ENCODE assay signal across 10 mouse cellular contexts in genomic region chr11:77906747-77907174, GRCm38 (mm10). TPM values are rescaled to one million over a fixed set of nuclear protein-coding genes. Genes with fewer than 3 reads are reported as not detected.
DNase-seq lines count a peak whose midpoint lies in the region; ATAC-seq and TF ChIP-seq lines count a peak whose summit lies in the region.
"Had no signal": no experiment of that assay in that cellular context is flagged by ENCODE, and none has a peak within 500 bp of the region (broad histone marks: within the 10 kb centered on the region; RNA-seq: fewer than 3 reads in every experiment).

No protein-coding gene starts in this region.

- H3K4me2 ChIP-seq in kidney, embryonic 16.5 days (replicated peaks; ENCODE audit: low read depth, low read length) = peak overlapping the region; percentile 41; the same call in 1 of the 2 replicates
- peak overlapping the region; percentile 28 for H3K4me2 ChIP-seq in hindbrain, embryonic 15.5 days
- H3K4me2 ChIP-seq in neural tube, embryonic 11.5 days (ENCODE audit: low read depth) = peak overlapping the region; percentile 16; the same call in 1 of the 2 replicates

- H3K27ac ChIP-seq in kidney, embryonic 16.5 days (ENCODE audit: low read length) = no peak overlapping the region
- peak overlapping the region; percentile 81 for H3K27ac ChIP-seq in hindbrain, embryonic 15.5 days (replicated peaks)
- no peak overlapping the region for H3K27ac ChIP-seq in neural tube, embryonic 11.5 days (ENCODE audit: low read depth, low read length)
- no peak overlapping the region for H3K27ac ChIP-seq in left cerebral cortex, adult 2 months

- peaks cover 6% of the 10 kb centered on the region; the same call in 1 of the 2 replicates for H3K4me1 ChIP-seq in kidney, embryonic 16.5 days (ENCODE audit: insufficient read depth, low read length)
- peaks cover 44% of the 10 kb centered on the region for H3K4me1 ChIP-seq in hindbrain, embryonic 15.5 days (replicated peaks)
- peaks cover 8% of the 10 kb centered on the region; the same call in 1 of the 2 replicates for H3K4me1 ChIP-seq in neural tube, embryonic 11.5 days (ENCODE audit: control insufficient read depth, insufficient read depth, low read length)

- DNase-seq in kidney, postnatal 10 days = no peak
- DNase-seq in cerebellum, postnatal 14 days = peak; percentile 85 to 88
- DNase-seq in neural tube, embryonic 11.5 days (ENCODE audit: low spot score) = peak; percentile 35
- no peak for DNase-seq in adipocyte (ENCODE audit: low spot score)
- DNase-seq in left cerebral cortex, adult 2 months (ENCODE audit: extremely low spot score in 1 of 2, low spot score in 2 of 2) = no peak
- no peak for DNase-seq in left cerebral cortex, postnatal 36 days (ENCODE audit: low spot score in 2 of 2)
- DNase-seq: thymus, adult 2 months had no signal

- intact Hi-C loops in left cerebral cortex, adult 2 months (cut with DNase I) = no loop called here
- intact Hi-C loops in left cerebral cortex, postnatal 36 days (cut with DNase I) = no loop called here

- ATAC-seq in kidney, embryonic 16.5 days (ENCODE audit: low FRiP score, low TSS enrichment) = no peak
- peak; percentile 46; the same call in 1 of the 2 replicates for ATAC-seq in hindbrain, embryonic 15.5 days (ENCODE audit: low FRiP score, low read depth)
- ATAC-seq in neural tube, embryonic 11.5 days (ENCODE audit: insufficient read depth, low FRiP score, low TSS enrichment) = no peak

- H3K9me3 ChIP-seq in kidney, embryonic 16.5 days (ENCODE audit: low read length) = no peaks in the 10 kb centered on the region
- H3K9me3 ChIP-seq in hindbrain, embryonic 15.5 days = no peaks in the 10 kb centered on the region
- H3K9me3 ChIP-seq in neural tube, embryonic 11.5 days (ENCODE audit: control insufficient read depth, low read length) = no peaks in the 10 kb centered on the region

- H3K4me3 ChIP-seq in kidney, embryonic 16.5 days (ENCODE audit: low read length) = no peak overlapping the region
- H3K4me3 ChIP-seq in hindbrain, embryonic 15.5 days = no peak overlapping the region
- no peak overlapping the region for H3K4me3 ChIP-seq in neural tube, embryonic 11.5 days (ENCODE audit: low read depth, low read length)
- no peak overlapping the region for H3K4me3 ChIP-seq in left cerebral cortex, adult 2 months

- TF ChIP-seq CTCF in left cerebral cortex, adult 2 months (IDR thresholded peaks at IDR 0.05) = no peak

- H3K27me3 ChIP-seq in kidney, embryonic 16.5 days (ENCODE audit: insufficient read depth, low read length) = peaks cover 3% of the 10 kb centered on the region; the same call in 1 of the 2 replicates
- H3K27me3 ChIP-seq in hindbrain, embryonic 15.5 days = 0 out of 2 replicates have a peak, but pooled peaks cover 3% of the 10 kb centered on the region
- peaks cover 7% of the 10 kb centered on the region for H3K27me3 ChIP-seq in neural tube, embryonic 11.5 days (ENCODE audit: control insufficient read depth, insufficient read depth, low read length)

- WGBS in kidney, embryonic 16.5 days = 18% methylated on average over 9 of the region's 9 CpGs
- 7% methylated on average over 9 of the region's 9 CpGs for WGBS in hindbrain, embryonic 15.5 days
- 6% methylated on average over 9 of the region's 9 CpGs for WGBS in neural tube, embryonic 11.5 days

- no peak overlapping the region; the same call in 1 of the 2 replicates for H3K9ac ChIP-seq in kidney, embryonic 16.5 days (replicated peaks; ENCODE audit: low read length)
- no peak overlapping the region for H3K9ac ChIP-seq in hindbrain, embryonic 15.5 days
- H3K9ac ChIP-seq in neural tube, embryonic 11.5 days (ENCODE audit: low read length) = 0 out of 2 replicates have a peak overlapping the region, but pooled peaks have one; percentile 33

- no peaks in the 10 kb centered on the region for H3K36me3 ChIP-seq in kidney, embryonic 16.5 days (ENCODE audit: insufficient read depth, low read length)
- no peaks in the 10 kb centered on the region for H3K36me3 ChIP-seq in hindbrain, embryonic 15.5 days
- no peaks in the 10 kb centered on the region for H3K36me3 ChIP-seq in neural tube, embryonic 11.5 days (ENCODE audit: control insufficient read depth, insufficient read depth, low read length)

RNA-seq across cellular contexts. Expression of gene Pipox, which starts 12.9 kb away (rescaled TPM):
- polyA plus RNA-seq in kidney, embryonic 16.5 days (2015; fragmentation: Nextera tagmentation; extraction: Ambion mirVana) = 14.7 and 16.0 TPM in 2 replicates
- polyA plus RNA-seq in hindbrain, embryonic 15.5 days (2015; fragmentation: Nextera tagmentation; extraction: Ambion mirVana) = 5.1 and 5.6 TPM in 2 replicates
- polyA plus RNA-seq in neural tube, embryonic 11.5 days (2014; fragmentation: Nextera tagmentation; extraction: Ambion mirVana) = 2.6 and 4.0 TPM in 2 replicates
- 1 to 10 TPM in 1 of 2 experiments, under 1 TPM in 1; 0.70 to 1.3 TPM for total RNA-seq in left cerebral cortex, adult 2 months (2021)
- 1 to 10 TPM in 1 of 2 experiments, under 1 TPM in 1; 0.25 to 1.4 TPM for total RNA-seq in left cerebral cortex, postnatal 36 days (2021)
- total RNA-seq: neutrophil, adult 5-6 weeks had no signal

RNA-seq across cellular contexts. Expression of gene Sez6, which starts 23.8 kb away (rescaled TPM):
- polyA plus RNA-seq in kidney, embryonic 16.5 days (2015; fragmentation: Nextera tagmentation; extraction: Ambion mirVana) = 0.19 and 0.27 TPM in 2 replicates
- polyA plus RNA-seq in hindbrain, embryonic 15.5 days (2015; fragmentation: Nextera tagmentation; extraction: Ambion mirVana) = 123 and 151 TPM in 2 replicates
- 12.4 and 13.8 TPM in 2 replicates for polyA plus RNA-seq in neural tube, embryonic 11.5 days (2014; fragmentation: Nextera tagmentation; extraction: Ambion mirVana)
- total RNA-seq in left cerebral cortex, adult 2 months (2021) = 100 to 1,000 TPM; 127 to 157 TPM
- 100 to 1,000 TPM; 150 to 165 TPM for total RNA-seq in left cerebral cortex, postnatal 36 days (2021)
- total RNA-seq: neutrophil, adult 5-6 weeks had no signal

Comparison
In these comparisons a context has a peak if more than half of its experiments do, and no peak if none do; other contexts are left out.
1. DNase-seq: peak in cerebellum, postnatal 14 days (2 of 2) and neural tube, embryonic 11.5 days (single experiment); none in kidney, postnatal 10 days (single experiment), adipocyte (single experiment), left cerebral cortex, adult 2 months (0 of 2) and left cerebral cortex, postnatal 36 days (0 of 2).
2. RNA of gene Sez6, which starts 23.8 kb away (polyA plus RNA-seq): 123 to 151 TPM in hindbrain, embryonic 15.5 days and 12.4 to 13.8 TPM in neural tube, embryonic 11.5 days; 0.19 to 0.27 TPM in kidney, embryonic 16.5 days; every median in the first group is over 10 times any median in the second.
3. Peak in every context shown above with its lines, with median percentiles within 50 percentile points of each other: H3K4me2 ChIP-seq.